Mouse (Mus musculus) layer of hippocampus, adult 9-11 months (tissue): Measurements from ENCODE around the gene Eif3i.
"Not testable (repeated sequence)": the region's sequence is repeated elsewhere in the genome, so short reads cannot be mapped to it uniquely, and the experiment has no call there.

Experiments used
- DNase-seq: peaks from one replicate; pipeline ENCODE4 v3.0.0; 2022

Eif3i gene

GRCm38 (mm10) chr4:129573093-129573370 lies 27.4 kb downstream of the Eif3i start:
- DNase-seq = no peak

GRCm38 (mm10) chr4:129572236-129573092 lies 28.0 kb downstream of the Eif3i start:
- DNase-seq = no peak

- no peak for DNase-seq
Observed at GRCm38 (mm10) chr4:129571551-129572084, 28.8 kb downstream of the Eif3i start.

GRCm38 (mm10) chr4:129570028-129570427 lies 30.4 kb downstream of the Eif3i start:
- DNase-seq = no peak

GRCm38 (mm10) chr4:129568366-129568765 lies 32.1 kb downstream of the Eif3i start:
- no peak for DNase-seq

- DNase-seq = no peak
Observed at GRCm38 (mm10) chr4:129565139-129565538, 35.3 kb downstream of the Eif3i start.

GRCm38 (mm10) chr4:129563718-129564117 lies 36.7 kb downstream of the Eif3i start:
- DNase-seq = no peak

- DNase-seq = no peak
Observed at GRCm38 (mm10) chr4:129561184-129561583, 39.3 kb downstream of the Eif3i start.

GRCm38 (mm10) chr4:129558321-129558955 lies 42.0 kb downstream of the Eif3i start:
- DNase-seq = no peak

GRCm38 (mm10) chr4:129557256-129557808 lies 43.1 kb downstream of the Eif3i start:
- no peak for DNase-seq

- DNase-seq = peak; percentile 86
Observed at GRCm38 (mm10) chr4:129556532-129557223, 43.8 kb downstream of the Eif3i start.

GRCm38 (mm10) chr4:129555862-129556531 lies 44.5 kb downstream of the Eif3i start:
- DNase-seq = peak; percentile 31

- DNase-seq = peak; percentile 46
Observed at GRCm38 (mm10) chr4:129555421-129555861, 45.0 kb downstream of the Eif3i start.

GRCm38 (mm10) chr4:129554512-129554911 lies 45.9 kb downstream of the Eif3i start:
- not testable (repeated sequence) for DNase-seq

GRCm38 (mm10) chr4:129550295-129550694 lies 50.2 kb downstream of the Eif3i start:
- no peak for DNase-seq

- DNase-seq = no peak
Observed at GRCm38 (mm10) chr4:129549306-129549705, 51.1 kb downstream of the Eif3i start.

- DNase-seq = not testable (repeated sequence)
Observed at GRCm38 (mm10) chr4:129547631-129548030, 52.8 kb downstream of the Eif3i start.

GRCm38 (mm10) chr4:129544106-129544505 lies 56.3 kb downstream of the Eif3i start:
- no peak for DNase-seq

- DNase-seq = peak; percentile 98
Observed at GRCm38 (mm10) chr4:129542592-129543141, 57.8 kb downstream of the Eif3i start, which contains the start of gene Hdac1. Gene Hdac1 (minus strand): TSS chr4:129542713.
